Mouse (Mus musculus) ovary, postnatal 36 days (tissue): Measurements from ENCODE around the gene Tmed3.

Source experiments
- DNase-seq: peaks from one replicate; pipeline ENCODE4 v3.0.0; 2022; ENCODE audit warnings: low spot score, mixed read lengths

Gene Tmed3

GRCm38 (mm10) chr9:89704265-89705196, at the start of gene Tmed3:
TSS of gene Tmed3 (minus strand) at chr9:89705068.
- DNase-seq = peak; percentile 92

- DNase-seq = no peak
Measured at GRCm38 (mm10) chr9:89740041-89740440, 35.2 kb upstream of the Tmed3 start.

DNA sequence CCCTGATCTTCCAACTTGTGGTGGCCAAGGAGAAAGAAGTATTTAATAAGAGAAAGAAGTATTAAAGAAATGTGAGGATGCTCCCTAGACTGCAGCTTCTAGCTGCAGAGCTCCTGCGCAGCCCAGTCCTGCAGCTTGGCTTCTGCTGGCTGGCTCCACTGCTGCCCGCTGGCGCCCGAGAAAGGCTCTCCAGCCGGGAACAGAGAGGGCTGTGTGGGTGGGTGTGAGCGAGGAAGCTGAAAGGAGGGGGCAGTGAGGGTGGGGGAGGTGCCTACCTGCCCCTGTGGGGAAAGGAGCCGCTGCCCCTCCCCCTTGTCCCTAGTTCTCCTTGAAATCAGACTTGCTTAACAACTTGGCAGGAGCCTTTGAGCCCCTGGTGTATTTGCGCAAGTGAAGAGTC, 33.4 kb upstream of the Tmed3 start, which contains the start of gene Ankrd34c:
TSS of gene Ankrd34c (minus strand) at position 181 of the 400 bp plus-strand sequence.
- DNase-seq = no peak

DNA sequence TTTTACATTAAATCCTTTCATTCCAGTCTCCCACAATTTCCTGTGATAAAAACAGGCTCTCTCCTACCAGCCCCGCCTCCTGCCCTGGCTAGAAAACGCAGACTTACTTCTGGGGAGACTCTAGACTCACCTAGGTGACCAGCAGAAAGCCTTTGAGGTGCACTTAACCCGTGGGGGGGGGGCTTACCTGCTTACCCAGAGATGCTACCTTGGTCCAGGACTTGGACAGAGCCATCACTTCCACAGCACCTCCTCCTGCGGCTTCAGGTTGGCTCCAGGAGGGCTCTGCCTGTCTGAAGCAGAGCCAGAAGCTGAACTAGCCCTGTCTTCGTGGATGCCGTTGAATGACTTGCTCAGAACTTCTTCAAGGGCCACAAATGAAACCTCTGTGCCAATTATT, 33.0 kb upstream of the Tmed3 start:
- no peak for DNase-seq

- peak; percentile 49 for DNase-seq
Measured at GRCm38 (mm10) chr9:89736932-89737705, 32.3 kb upstream of the Tmed3 start.

- DNase-seq = no peak
Measured at GRCm38 (mm10) chr9:89706906-89707305, 2.0 kb upstream of the Tmed3 start.

- DNase-seq = no peak
Measured at GRCm38 (mm10) chr9:89705197-89705533, 297 bp upstream of the Tmed3 start.

DNA sequence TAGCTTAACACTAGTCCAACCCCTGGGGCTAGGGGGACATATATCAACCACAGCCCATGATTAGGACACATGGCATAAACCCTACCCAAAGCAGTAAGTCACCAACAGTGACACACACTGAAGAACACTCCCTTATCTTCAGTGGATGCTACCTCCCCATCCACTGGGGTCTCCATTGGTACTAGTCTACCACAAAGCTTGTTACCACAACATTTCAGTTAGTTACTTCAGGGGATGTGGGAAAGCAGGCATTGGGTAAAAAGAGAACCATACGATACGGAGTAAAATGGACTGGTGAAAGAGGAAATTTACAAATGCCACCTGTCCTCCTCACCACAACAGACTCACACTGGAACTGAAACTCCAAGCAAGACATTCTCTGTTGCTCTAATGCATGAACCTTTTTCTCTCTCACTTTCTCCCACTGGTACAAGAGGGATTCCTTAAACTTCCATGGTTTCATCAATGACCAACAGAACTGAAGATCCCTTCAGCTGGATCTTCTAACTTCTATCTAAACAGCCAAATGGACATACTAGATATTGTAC, 3.9 kb downstream of the Tmed3 start:
- DNase-seq = no peak

DNA sequence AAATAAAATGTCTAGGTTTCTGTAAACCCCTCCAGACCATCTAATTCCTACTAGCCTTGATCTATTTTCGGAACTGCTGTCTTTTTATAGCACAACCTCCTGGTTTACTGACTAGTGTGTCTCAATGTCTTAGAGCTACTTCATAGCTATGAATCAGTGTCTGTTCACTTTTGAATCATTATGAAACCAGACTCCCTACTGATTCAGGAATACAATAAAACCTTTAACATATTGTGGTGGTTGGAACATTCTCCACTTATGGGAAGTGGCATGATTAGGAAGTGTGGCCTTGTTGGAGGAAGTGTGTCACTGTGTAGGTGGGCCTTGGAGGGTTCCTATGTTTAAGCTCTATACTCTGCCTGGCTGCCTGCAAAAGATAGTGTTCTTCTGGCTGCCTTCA, 9.7 kb downstream of the Tmed3 start:
- no peak for DNase-seq

GRCm38 (mm10) chr9:89693670-89694069, 11.2 kb downstream of the Tmed3 start:
- no peak for DNase-seq

GRCm38 (mm10) chr9:89689179-89689578, 15.7 kb downstream of the Tmed3 start:
- no peak for DNase-seq

- DNase-seq = no peak
Measured at GRCm38 (mm10) chr9:89687503-89688226, 17.2 kb downstream of the Tmed3 start.

- DNase-seq = no peak
Measured at GRCm38 (mm10) chr9:89686262-89686661, 18.6 kb downstream of the Tmed3 start.

DNA sequence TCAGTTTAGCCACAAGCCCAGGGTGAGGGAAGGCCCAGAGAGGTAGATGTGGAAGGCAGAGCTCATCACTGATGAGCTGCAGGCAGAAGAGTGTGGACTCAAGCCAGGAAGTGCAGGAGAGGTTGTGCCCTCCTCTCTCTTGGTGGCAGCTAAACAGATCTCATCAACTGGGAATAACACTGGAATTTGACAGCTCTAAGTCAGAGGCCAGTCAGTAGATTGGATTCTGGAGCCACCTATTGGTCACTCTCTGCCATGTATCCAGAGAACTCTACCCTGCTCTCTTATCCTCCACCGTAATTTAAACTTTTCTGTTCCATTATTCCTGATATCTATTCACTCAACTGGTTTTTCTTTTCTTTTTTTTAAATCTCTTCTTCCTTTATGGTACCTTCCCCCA, 25.9 kb downstream of the Tmed3 start:
- DNase-seq = no peak

DNA sequence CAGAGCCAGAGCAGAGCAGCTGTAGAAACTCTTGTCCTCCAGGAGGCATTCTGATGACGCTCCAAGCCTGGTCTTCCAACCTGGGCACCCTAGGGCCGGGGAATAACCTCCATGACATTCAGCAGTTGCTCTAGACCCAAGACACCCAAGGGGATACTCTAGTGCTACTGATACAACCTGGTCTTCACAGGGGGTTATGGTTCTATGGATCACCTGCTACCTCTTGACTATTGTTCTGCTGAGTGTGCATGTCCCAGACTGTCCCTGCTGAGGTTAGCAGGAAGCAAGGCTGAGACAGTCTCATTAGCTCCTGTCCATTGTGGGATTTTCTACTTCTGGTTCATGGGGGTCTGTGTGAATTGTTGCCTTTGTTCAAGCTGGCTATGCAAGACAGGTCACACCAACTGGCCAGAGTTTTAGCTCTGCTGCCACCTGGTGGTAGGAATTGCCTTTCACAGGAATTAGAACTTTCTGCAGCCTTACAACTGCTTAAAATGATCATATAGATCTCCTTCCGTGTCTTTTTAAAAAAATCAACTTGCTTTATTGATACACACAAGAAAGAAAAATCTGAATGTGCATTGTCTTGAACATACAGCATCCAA, 30.8 kb downstream of the Tmed3 start:
- DNase-seq = peak; percentile 44

DNA sequence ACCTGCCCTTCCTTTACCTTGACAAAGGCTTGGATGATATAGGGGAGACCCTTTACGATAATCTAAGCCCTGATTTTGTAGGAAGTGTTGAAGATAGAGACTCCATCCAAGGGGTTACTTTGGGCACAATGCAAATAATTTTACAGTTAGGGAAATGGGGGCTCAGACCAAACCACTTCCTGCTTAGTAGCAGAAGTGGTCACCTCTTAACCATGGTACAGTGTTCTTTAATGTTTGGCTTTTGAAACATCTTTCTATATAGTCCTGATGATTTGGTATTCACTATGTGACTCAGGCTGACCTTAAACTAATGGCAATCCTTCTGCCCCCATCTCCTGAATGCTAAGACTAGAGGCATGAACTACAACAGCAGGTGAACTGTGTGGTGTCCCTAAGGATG, 31.5 kb downstream of the Tmed3 start:
- no peak for DNase-seq

DNA sequence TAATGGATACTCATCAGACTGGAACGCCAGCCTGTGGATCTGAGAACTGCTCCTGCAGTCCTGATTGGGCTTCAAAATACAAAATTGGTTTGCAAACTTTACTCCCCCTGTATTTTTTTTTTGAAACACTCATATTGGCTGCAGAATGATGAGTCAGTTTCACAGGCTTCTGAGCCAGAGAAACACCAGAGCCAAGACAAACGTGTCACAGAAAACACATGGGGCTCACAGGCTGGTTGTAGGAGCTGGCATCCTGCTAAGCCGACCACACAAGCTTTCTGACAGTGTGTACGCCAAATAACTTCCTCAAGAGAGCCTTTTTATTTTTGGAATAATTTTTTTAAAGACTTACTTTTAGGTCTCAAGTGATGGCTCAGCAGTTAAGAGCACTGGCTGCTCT, 35.0 kb downstream of the Tmed3 start:
- DNase-seq = no peak

GRCm38 (mm10) chr9:89667306-89667942, 37.4 kb downstream of the Tmed3 start:
- DNase-seq = no peak

DNA sequence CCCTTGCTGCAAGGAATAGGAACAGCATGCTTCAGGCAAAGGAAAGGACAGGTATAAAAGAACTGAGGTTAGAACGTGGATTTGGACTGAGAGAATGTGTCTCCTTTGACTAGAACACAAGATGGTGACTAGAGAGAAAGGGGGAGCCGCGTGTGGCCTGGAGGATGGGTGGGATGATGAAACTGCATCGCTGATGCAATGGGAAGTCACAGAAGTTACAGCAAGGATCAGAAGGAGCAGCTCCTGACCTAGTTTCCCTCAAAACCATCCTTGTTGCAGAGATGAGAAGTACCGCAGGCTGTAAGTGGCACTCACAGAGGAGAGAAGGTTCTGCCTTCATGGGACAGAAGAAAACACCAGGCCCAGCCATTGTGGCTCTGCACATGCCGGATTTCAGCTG, 54.0 kb downstream of the Tmed3 start:
- DNase-seq = no peak
